Mouse (Mus musculus) MEL (cell line): ENCODE measurements around the gene Osbp2. TPM values are rescaled to one million over a fixed set of nuclear protein-coding genes. Genes with fewer than 3 reads are reported as not detected.

ENCODE experiments used
- DNase-seq: peaks from one replicate; pipeline ENCODE4 v3.0.0; 2011; ENCODE audit warnings: low read depth, low spot score
- H3K27ac ChIP-seq: 2 replicates; pipeline ENCODE4 v1.5.1; 2012; ENCODE audit warnings: low read depth, mild to moderate bottlenecking, control low read depth, low read length, moderate library complexity; ENCODE audit not compliant: control insufficient read depth
- H3K27me3 ChIP-seq, 2 experiments: fragments of 150-350 bp in 1 of 2; sonication (generic) in 1 of 2; 2 replicates each; pipeline ENCODE4 v1.6.1; 2012; ENCODE audit warnings: low read length in 2 of 2, mild to moderate bottlenecking in 2 of 2, improper control_type of control experiment in 1 of 2, moderate library complexity in 1 of 2; ENCODE audit not compliant: insufficient read depth in 2 of 2, control insufficient read depth in 1 of 2
- H3K36me3 ChIP-seq, 2 experiments: 2 replicates each; pipeline ENCODE4 v1.6.1; 2012 to 2014; ENCODE audit warnings: low read length in 2 of 2, improper control_type of control experiment in 1 of 2, inconsistent platforms in 1 of 2, mild to moderate bottlenecking in 1 of 2; ENCODE audit not compliant: insufficient read depth in 2 of 2, control insufficient read depth in 1 of 2
- H3K4me1 ChIP-seq, 2 experiments: fragments of 150-350 bp in 1 of 2; sonication (generic) in 1 of 2; 2 replicates each; pipeline ENCODE4 v1.6.1; 2012; ENCODE audit warnings: low read length in 2 of 2, improper control_type of control experiment in 1 of 2, mild to moderate bottlenecking in 1 of 2; ENCODE audit not compliant: insufficient read depth in 2 of 2, control insufficient read depth in 1 of 2
- H3K4me3 ChIP-seq, 2 experiments: fragments of 150-350 bp in 1 of 2; sonication (generic) in 1 of 2; 2 replicates each; pipeline ENCODE4 v1.5.1; 2012; ENCODE audit warnings: low read depth in 2 of 2, low read length in 2 of 2, mild to moderate bottlenecking in 2 of 2, moderate library complexity in 2 of 2, control low read depth in 1 of 2, improper control_type of control experiment in 1 of 2; ENCODE audit not compliant: control insufficient read depth in 1 of 2, insufficient read depth in 1 of 2
- H3K79me2 ChIP-seq: 2 replicates; pipeline ENCODE4 v1.6.1; 2012; ENCODE audit warnings: mild to moderate bottlenecking, low read length, moderate library complexity; ENCODE audit not compliant: control insufficient read depth, poor library complexity, insufficient read depth
- H3K9ac ChIP-seq: 2 replicates; pipeline ENCODE4 v1.6.1; 2012; ENCODE audit warnings: low read depth, mild to moderate bottlenecking, control low read depth, low read length, moderate library complexity; ENCODE audit not compliant: control insufficient read depth, poor library complexity, severe bottlenecking
- H3K9me3 ChIP-seq: fragments of 150-350 bp; sonication (generic); replicated peaks from 2 replicates; pipeline ENCODE4 v1.6.1; 2012; ENCODE audit warnings: mild to moderate bottlenecking, low read length, improper control_type of control experiment, moderate library complexity; ENCODE audit not compliant: insufficient read depth
- BHLHE40 ChIP-seq: IDR thresholded peaks from 2 replicates; pipeline ENCODE4 v1.6.1; 2012; ENCODE audit warnings: low read depth, mild to moderate bottlenecking, inconsistent platforms, low read length, improper control_type of control experiment, borderline replicate concordance
- CHD1 ChIP-seq: IDR thresholded peaks from 2 replicates; pipeline ENCODE4 v1.6.1; 2012; ENCODE audit warnings: low read depth, mild to moderate bottlenecking, inconsistent platforms, low read length, improper control_type of control experiment
- CHD2 ChIP-seq: IDR thresholded peaks from 2 replicates; pipeline ENCODE4 v1.6.1; 2011; ENCODE audit warnings: low read length, improper control_type of control experiment
- CTCF ChIP-seq, 3 experiments: IDR thresholded peaks in 2 of 3; conservative IDR thresholded peaks in 1 of 3; 2 replicates each; pipeline ENCODE4 v1.5.1; 2011 to 2012; ENCODE audit warnings: low read length in 3 of 3, low read depth in 2 of 3, mild to moderate bottlenecking in 2 of 3, improper control_type of control experiment in 1 of 3, inconsistent platforms in 1 of 3, mixed read lengths in 1 of 3, moderate library complexity in 1 of 3; ENCODE audit not compliant: control insufficient read depth in 1 of 3, insufficient read depth in 1 of 3, poor library complexity in 1 of 3, severe bottlenecking in 1 of 3
- ELF1 ChIP-seq: IDR thresholded peaks from 2 replicates; pipeline ENCODE4 v1.6.1; 2014; ENCODE audit warnings: low read depth, mild to moderate bottlenecking, inconsistent platforms, low read length, improper control_type of control experiment, moderate library complexity
- EP300 ChIP-seq, 2 experiments: IDR thresholded peaks; 2 replicates each; pipeline ENCODE4 v1.6.1; 2011; ENCODE audit warnings: improper control_type of control experiment in 2 of 2, low read length in 2 of 2, low read depth in 1 of 2, mild to moderate bottlenecking in 1 of 2
- GABPA ChIP-seq: IDR thresholded peaks from 2 replicates; pipeline ENCODE4 v1.6.1; 2012; ENCODE audit warnings: low read depth, mild to moderate bottlenecking, inconsistent platforms, low read length, improper control_type of control experiment, moderate library complexity
- HCFC1 ChIP-seq: IDR thresholded peaks from 2 replicates; pipeline ENCODE4 v1.6.1; 2012; ENCODE audit warnings: low read depth, mild to moderate bottlenecking, inconsistent platforms, low read length, improper control_type of control experiment, moderate library complexity
- JUND ChIP-seq: IDR thresholded peaks from 2 replicates; pipeline ENCODE4 v1.6.1; 2011; ENCODE audit warnings: low read depth, mild to moderate bottlenecking, improper control_type of control experiment, low read length
- MAFK ChIP-seq: IDR thresholded peaks from 2 replicates; pipeline ENCODE4 v1.6.1; 2011; ENCODE audit warnings: low read depth, mild to moderate bottlenecking, low read length, improper control_type of control experiment, borderline replicate concordance
- MAX ChIP-seq: IDR thresholded peaks from 2 replicates; pipeline ENCODE4 v1.6.1; 2011; ENCODE audit warnings: low read length, improper control_type of control experiment
- MAZ ChIP-seq: IDR thresholded peaks from 2 replicates; pipeline ENCODE4 v1.6.1; 2012; ENCODE audit warnings: low read depth, mild to moderate bottlenecking, inconsistent platforms, low read length, improper control_type of control experiment
- MEF2A ChIP-seq: IDR thresholded peaks from 2 replicates; pipeline ENCODE4 v1.6.1; 2014; ENCODE audit warnings: low read depth, mild to moderate bottlenecking, inconsistent platforms, low read length, improper control_type of control experiment; ENCODE audit not compliant: poor library complexity, insufficient replicate concordance, severe bottlenecking; ENCODE audit errors: extremely low read depth
- MYC ChIP-seq: IDR thresholded peaks from 2 replicates; pipeline ENCODE4 v1.6.1; 2011; ENCODE audit warnings: low read depth, mild to moderate bottlenecking, low read length, improper control_type of control experiment, moderate library complexity
- NELFE ChIP-seq: IDR thresholded peaks from 2 replicates; pipeline ENCODE4 v1.6.1; 2011; ENCODE audit warnings: low read depth, low read length, improper control_type of control experiment
- POLR2A ChIP-seq, 2 experiments: IDR thresholded peaks; 2 replicates each; pipeline ENCODE4 v1.6.1; 2011 to 2012; ENCODE audit warnings: low read length in 2 of 2, mild to moderate bottlenecking in 2 of 2, control low read depth in 1 of 2, improper control_type of control experiment in 1 of 2, low read depth in 1 of 2, moderate library complexity in 1 of 2; ENCODE audit not compliant: control insufficient read depth in 1 of 2, insufficient read depth in 1 of 2, poor library complexity in 1 of 2
- POLR2AphosphoS5 ChIP-seq: IDR thresholded peaks from 2 replicates; pipeline ENCODE4 v1.6.1; 2012; ENCODE audit warnings: low read depth, borderline replicate concordance, mild to moderate bottlenecking, inconsistent platforms, low read length, moderate library complexity, mixed read lengths
- SIN3A ChIP-seq: IDR thresholded peaks from 2 replicates; pipeline ENCODE4 v1.6.1; 2012; ENCODE audit warnings: low read length, improper control_type of control experiment, inconsistent platforms
- TAL1 ChIP-seq: IDR thresholded peaks from 2 replicates; pipeline ENCODE4 v1.6.1; 2012; ENCODE audit warnings: mild to moderate bottlenecking, inconsistent platforms, low read length, moderate library complexity, mixed read lengths
- TBP ChIP-seq: IDR thresholded peaks from 2 replicates; pipeline ENCODE4 v1.8.0; 2011; ENCODE audit warnings: low read depth, low read length, improper control_type of control experiment
- TCF12 ChIP-seq: IDR thresholded peaks from 2 replicates; pipeline ENCODE4 v1.6.1; 2014; ENCODE audit warnings: low read depth, mild to moderate bottlenecking, inconsistent platforms, low read length, improper control_type of control experiment, moderate library complexity
- UBTF ChIP-seq: IDR thresholded peaks from 2 replicates; pipeline ENCODE4 v1.6.1; 2012; ENCODE audit warnings: low read depth, mild to moderate bottlenecking, inconsistent platforms, low read length, improper control_type of control experiment, moderate library complexity, borderline replicate concordance; ENCODE audit not compliant: insufficient read depth
- USF1 ChIP-seq: IDR thresholded peaks from 2 replicates; pipeline ENCODE4 v1.6.1; 2014; ENCODE audit warnings: low read depth, mild to moderate bottlenecking, inconsistent platforms, low read length, improper control_type of control experiment, moderate library complexity
- USF2 ChIP-seq, 2 experiments: IDR thresholded peaks; 2 replicates each; pipeline ENCODE4 v1.6.1; 2011 to 2012; ENCODE audit warnings: improper control_type of control experiment in 2 of 2, low read length in 2 of 2, borderline replicate concordance in 1 of 2, inconsistent platforms in 1 of 2, low read depth in 1 of 2, mild to moderate bottlenecking in 1 of 2; ENCODE audit not compliant: insufficient read depth in 1 of 2
- ZC3H11A ChIP-seq: IDR thresholded peaks from 2 replicates; pipeline ENCODE4 v1.6.1; 2012; ENCODE audit warnings: low read depth, mild to moderate bottlenecking, inconsistent platforms, low read length, improper control_type of control experiment
- ZKSCAN1 ChIP-seq: IDR thresholded peaks from 2 replicates; pipeline ENCODE4 v1.6.1; 2012; ENCODE audit warnings: low read depth, mild to moderate bottlenecking, inconsistent platforms, low read length, improper control_type of control experiment, moderate library complexity
- ZMIZ1 ChIP-seq: IDR thresholded peaks from 2 replicates; pipeline ENCODE4 v1.6.1; 2012; ENCODE audit warnings: low read depth, mild to moderate bottlenecking, inconsistent platforms, low read length, improper control_type of control experiment, moderate library complexity
- polyA plus RNA-seq, 2 experiments: library from polyadenylated mRNA; stranded (reverse) in 1 of 2; unstranded in 1 of 2; fragments of >175 nt in 1 of 2; fragments of >200 nt in 1 of 2; gene quantifications; 2 replicates each; pipeline versions ENCODE4 v1.2.1 to v1.2.4; 2012; ENCODE audit warnings: low replicate concordance in 2 of 2, low read depth in 1 of 2; ENCODE audit not compliant: insufficient read length in 2 of 2, insufficient read depth in 1 of 2, missing spikeins in 1 of 2
- total RNA-seq: library from RNA; depleted of rRNA; stranded (reverse); fragments of 300-350 nt; gene quantifications from 2 replicates; pipeline ENCODE4 v1.2.3, GENCODE M21; 2012

Gene Osbp2
- total and polyA plus RNA-seq, 3 experiments: 0.04 TPM; not detected in 2

GRCm38 (mm10) chr11:3817986-3818758 is 45.5 kb downstream of the Osbp2 start:
- no peak overlapping the region for H3K4me3 ChIP-seq
- TF ChIP-seq BHLHE40 (no peak), CTCF (IDR thresholded peaks at IDR 0.05 in 2 of 3, conservative IDR thresholded peaks at IDR 0.05 in 1 of 3; ENCODE audit: control insufficient read depth in 1 of 3, insufficient read depth in 1 of 3, low read depth in 2 of 3, low read length in 3 of 3, poor library complexity in 1 of 3, severe bottlenecking in 1 of 3) (no peak), MAX (no peak), TBP (no peak), MAZ (no peak), EP300 (IDR thresholded peaks at IDR 0.05; ENCODE audit: low read depth in 1 of 2, low read length in 2 of 2) (no peak), CHD2 (no peak), SIN3A (no peak), GABPA (no peak), USF1 (no peak), MAFK (no peak), POLR2AphosphoS5 (no peak), ELF1 (no peak), ZC3H11A (no peak), MYC (no peak), JUND (no peak), CHD1 (no peak), ZMIZ1 (no peak), NELFE (no peak), UBTF (no peak)
- TF ChIP-seq, all 39 proteins: peak for 0
- H3K9me3 ChIP-seq: no peaks in the 10 kb centered on the region
- no peaks in the 10 kb centered on the region for H3K4me1 ChIP-seq
- no peaks in the 10 kb centered on the region for H3K79me2 ChIP-seq
- H3K27me3 ChIP-seq: peaks cover 7 to 10% of the 10 kb centered on the region in 2 experiments
- DNase-seq: no peak
- H3K36me3 ChIP-seq: no peaks in the 10 kb centered on the region
- H3K27ac ChIP-seq: no peak overlapping the region
- H3K9ac ChIP-seq: no peak overlapping the region

- H3K9ac ChIP-seq: no peak overlapping the region
- H3K4me3 ChIP-seq: no peak overlapping the region
- peaks cover 7% of the 10 kb centered on the region in 2 experiments for H3K27me3 ChIP-seq
- TF ChIP-seq ZKSCAN1 (no peak), GABPA (no peak), TAL1 (no peak), POLR2A (IDR thresholded peaks at IDR 0.05; ENCODE audit: control insufficient read depth in 1 of 2, insufficient read depth in 1 of 2, low read depth in 1 of 2, low read length in 2 of 2, poor library complexity in 1 of 2) (no peak), NELFE (no peak), MEF2A (no peak), HCFC1 (no peak), CHD1 (no peak), USF2 (IDR thresholded peaks at IDR 0.05; ENCODE audit: borderline replicate concordance in 1 of 2, insufficient read depth in 1 of 2, low read depth in 1 of 2, low read length in 2 of 2) (no peak), MAFK (no peak), SIN3A (no peak), TCF12 (no peak)
- TF ChIP-seq, all 39 proteins: peak for 0
- Histone ChIP-seq H3K4me1 (no peaks in the 10 kb centered on the region), H3K27ac (no peak overlapping the region), H3K36me3 (no peaks in the 10 kb centered on the region), H3K9me3 (no peaks in the 10 kb centered on the region), H3K79me2 (no peaks in the 10 kb centered on the region)
- DNase-seq: no peak
These were observed 47.8 kb downstream of the Osbp2 start for GRCm38 (mm10) chr11:3815951-3816350.
